Mouse (Mus musculus) bone marrow macrophage, adult 2 months (primary cell): ENCODE data around the gene Atp5e. TPM values are rescaled to one million over a fixed set of nuclear protein-coding genes. Genes with fewer than 3 reads are reported as not detected.

ENCODE experiments used
- H3K27ac ChIP-seq: 2 replicates; pipeline ENCODE4 v1.5.1; 2012; ENCODE audit warnings: low read depth, low read length; ENCODE audit not compliant: insufficient read depth
- H3K4me1 ChIP-seq: 2 replicates; pipeline ENCODE4 v1.6.1; 2012; ENCODE audit warnings: low read length; ENCODE audit not compliant: control insufficient read depth, insufficient read depth
- H3K4me3 ChIP-seq: 2 replicates; pipeline ENCODE4 v1.5.1; 2012; ENCODE audit warnings: mild to moderate bottlenecking, low read length, moderate library complexity; ENCODE audit not compliant: insufficient read depth
- CTCF ChIP-seq: IDR thresholded peaks from 2 replicates; pipeline ENCODE4 v1.5.1; 2012; ENCODE audit warnings: low read depth, mild to moderate bottlenecking, low read length, moderate library complexity
- POLR2A ChIP-seq: IDR thresholded peaks from 2 replicates; pipeline ENCODE4 v1.6.1; 2012; ENCODE audit warnings: mild to moderate bottlenecking, low read depth, low read length, borderline replicate concordance
- polyA plus RNA-seq: library from polyadenylated mRNA; stranded (reverse); fragments of >200 nt; gene quantifications from 2 replicates; pipeline ENCODE4 v1.2.4, GENCODE M21; 2012; ENCODE audit not compliant: missing spikeins, insufficient read depth, insufficient read length

Gene Atp5e
- 460 TPM in 2 replicates for polyA plus RNA-seq

GRCm38 (mm10) chr2:174463789-174464523 is at the start of gene Atp5e:
TSS of gene Atp5e (minus strand) at chr2:174464105.
- peak within 1 kb of the TSS; percentile 54 for H3K27ac ChIP-seq
- peaks cover 3% of the 10 kb centered on the region for H3K4me1 ChIP-seq
- peak within 1 kb of the TSS; percentile 84 for H3K4me3 ChIP-seq
- TF ChIP-seq POLR2A, result no peak
- no peak for TF ChIP-seq CTCF

DNA sequence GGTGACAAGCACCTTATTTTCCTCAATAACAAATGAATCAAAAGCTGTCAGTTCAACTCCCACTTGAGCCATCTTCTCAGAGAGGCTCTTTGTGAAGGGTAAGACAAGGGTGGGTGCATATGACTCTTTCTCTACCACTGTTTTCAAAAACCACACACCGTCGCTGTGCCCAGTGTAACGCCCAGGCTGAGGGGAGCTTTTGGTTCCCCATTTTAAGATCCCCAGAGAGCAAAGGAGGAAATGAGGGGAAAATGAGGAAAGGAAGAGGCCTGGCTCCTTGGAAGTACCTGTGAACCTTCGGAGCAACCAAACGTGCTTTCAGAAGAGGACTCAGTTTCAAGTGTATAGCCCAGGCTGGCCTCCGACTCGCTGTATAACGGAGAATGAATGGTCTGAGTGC is 45.9 kb upstream of the Atp5e start:
- TF ChIP-seq POLR2A, result no peak
- TF ChIP-seq CTCF, result no peak
- Histone ChIP-seq H3K4me3 (no peak overlapping the region), H3K27ac (no peak overlapping the region), H3K4me1 (no peaks in the 10 kb centered on the region; the same call in 1 of the 2 replicates)

GRCm38 (mm10) chr2:174507998-174508397 is 44.1 kb upstream of the Atp5e start:
- no peak for TF ChIP-seq CTCF
- TF ChIP-seq POLR2A, result no peak
- no peak overlapping the region for H3K27ac ChIP-seq
- H3K4me1 ChIP-seq, result no peaks in the 10 kb centered on the region; the same call in 1 of the 2 replicates
- no peak overlapping the region for H3K4me3 ChIP-seq

DNA sequence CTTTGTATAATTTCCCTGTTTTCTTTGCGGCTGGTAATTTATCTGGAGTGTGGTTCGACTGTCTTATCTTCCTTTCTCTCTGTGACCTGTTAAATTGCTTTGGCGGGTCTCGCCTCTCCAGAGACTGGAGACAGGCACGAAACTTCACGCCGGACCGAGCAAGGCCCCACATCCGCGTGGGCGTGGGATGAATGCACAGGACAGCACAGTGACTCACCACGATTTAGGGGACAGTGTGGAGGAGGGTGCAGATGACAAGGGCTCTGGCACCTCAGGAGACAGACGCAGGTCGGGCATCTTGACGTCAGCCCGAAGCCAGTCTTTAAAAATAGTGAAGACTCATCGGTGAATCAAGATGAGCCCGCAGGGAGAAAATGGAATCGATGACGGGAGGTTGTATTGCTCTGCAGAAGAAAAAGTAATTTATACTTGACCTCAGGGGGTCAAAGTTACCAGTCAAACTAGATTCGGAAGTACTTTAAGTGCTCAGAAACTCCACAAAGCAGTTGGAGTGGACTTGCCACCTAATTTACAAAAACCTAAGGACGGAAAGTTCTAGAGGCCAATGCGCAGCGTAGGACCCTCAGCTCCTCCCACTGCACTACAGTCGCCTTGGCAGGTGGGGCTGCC is 39.0 kb upstream of the Atp5e start:
- H3K4me1 ChIP-seq, result no peaks in the 10 kb centered on the region

DNA sequence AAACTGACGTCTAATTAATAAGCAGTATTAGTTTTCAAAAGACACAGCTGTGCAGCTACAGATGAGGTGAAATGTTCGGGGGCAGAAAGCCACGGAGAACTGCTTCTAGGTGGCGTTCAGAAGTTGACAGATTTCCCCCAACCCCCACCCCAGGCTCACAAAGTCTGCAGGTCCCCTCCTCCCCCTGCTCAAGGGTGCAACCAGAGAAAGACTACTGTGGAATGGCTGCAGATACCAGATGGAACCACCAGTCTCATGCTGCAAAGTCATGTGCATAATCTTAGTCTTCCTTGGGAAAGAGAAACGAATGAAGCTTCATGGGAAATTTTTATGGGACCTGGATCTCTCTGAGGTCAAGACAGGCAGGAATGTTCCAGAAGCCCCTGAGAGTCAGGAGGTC is 38.4 kb upstream of the Atp5e start:
- H3K27ac ChIP-seq, result no peak overlapping the region
- H3K4me1 ChIP-seq, result no peaks in the 10 kb centered on the region
- TF ChIP-seq CTCF (no peak), POLR2A (no peak)
- H3K4me3 ChIP-seq, result no peak overlapping the region

More for the DNA sequence above, 39.0 kb upstream of the Atp5e start:
- no peak overlapping the region for H3K4me3 ChIP-seq
- H3K27ac ChIP-seq, result no peak overlapping the region
- TF ChIP-seq CTCF (no peak), POLR2A (no peak)

- H3K4me3 ChIP-seq, result no peak overlapping the region
- H3K27ac ChIP-seq, result no peak overlapping the region
- H3K4me1 ChIP-seq, result no peaks in the 10 kb centered on the region
- TF ChIP-seq POLR2A (no peak), CTCF (no peak)
These were observed 37.6 kb upstream of the Atp5e start for GRCm38 (mm10) chr2:174501517-174501916.

- TF ChIP-seq CTCF (no peak), POLR2A (no peak)
- no peak overlapping the region for H3K4me3 ChIP-seq
- no peak overlapping the region for H3K27ac ChIP-seq
- H3K4me1 ChIP-seq, result no peaks in the 10 kb centered on the region
These were observed 37.1 kb upstream of the Atp5e start for GRCm38 (mm10) chr2:174500814-174501503.

DNA sequence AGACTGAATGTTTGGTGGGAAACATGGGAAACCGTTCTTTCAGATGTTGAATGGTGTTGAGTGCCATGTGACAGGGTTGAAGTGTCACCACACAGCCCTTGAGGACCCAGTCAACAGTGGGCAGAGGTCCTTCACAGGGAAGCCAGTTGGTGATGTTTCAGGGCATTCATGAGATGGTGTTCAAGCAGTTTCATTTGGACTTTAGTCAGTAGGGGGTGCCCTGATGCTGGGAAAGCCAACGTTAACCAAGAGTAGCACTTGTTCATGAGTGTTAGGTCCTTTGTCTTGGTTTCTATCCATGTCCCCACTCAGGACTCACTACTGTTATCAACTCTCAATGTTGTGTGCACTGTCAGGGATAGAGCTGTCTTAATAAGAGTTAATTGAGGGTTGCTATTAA is 29.0 kb upstream of the Atp5e start:
- H3K4me3 ChIP-seq, result no peak overlapping the region
- no peak overlapping the region for H3K27ac ChIP-seq
- H3K4me1 ChIP-seq, result no peaks in the 10 kb centered on the region
- no peak for TF ChIP-seq POLR2A
- TF ChIP-seq CTCF, result no peak

DNA sequence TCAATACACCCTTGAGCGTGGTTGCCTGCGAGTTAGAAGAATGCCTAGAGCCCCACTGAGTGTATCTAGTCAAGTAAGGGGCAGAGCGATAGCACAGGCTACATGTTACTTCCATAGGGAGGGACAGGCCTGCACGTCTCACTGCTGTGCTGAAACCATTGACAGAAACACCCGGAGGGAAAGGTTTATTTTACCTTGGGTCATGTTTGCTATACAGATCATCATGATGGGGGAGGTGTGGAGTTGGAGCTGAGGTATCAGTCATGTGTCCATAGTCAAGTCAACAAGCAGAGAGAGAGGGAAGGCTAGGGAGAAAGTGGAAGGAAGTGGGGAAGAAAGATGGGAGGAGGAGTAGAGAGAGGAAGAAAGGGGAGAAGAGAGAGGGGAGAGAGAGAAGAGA is 23.1 kb upstream of the Atp5e start:
- no peaks in the 10 kb centered on the region for H3K4me1 ChIP-seq
- H3K4me3 ChIP-seq, result no peak overlapping the region
- no peak for TF ChIP-seq POLR2A
- no peak for TF ChIP-seq CTCF
- no peak overlapping the region for H3K27ac ChIP-seq

GRCm38 (mm10) chr2:174478746-174479145 is 14.8 kb upstream of the Atp5e start:
- TF ChIP-seq POLR2A (no peak), CTCF (no peak)
- H3K4me1 ChIP-seq, result peaks cover 3% of the 10 kb centered on the region
- no peak overlapping the region for H3K4me3 ChIP-seq
- H3K27ac ChIP-seq, result no peak overlapping the region
